Mouse (Mus musculus) megakaryocyte, embryonic 14.5 days (primary cell): ENCODE measurements around the gene Guca2b.

Source experiments
- FLI1 ChIP-seq: IDR thresholded peaks from 2 replicates; pipeline ENCODE4 v1.6.1; 2012; ENCODE audit warnings: low read length, inconsistent platforms, mixed read lengths
- GATA1 ChIP-seq: IDR thresholded peaks from 3 replicates; pipeline ENCODE4 v1.6.1; 2012; ENCODE audit warnings: mixed read lengths, low read length, inconsistent platforms, borderline replicate concordance

GRCm38 (mm10) chr4:119626876-119627275 is 31.9 kb downstream of the Guca2b start:
- TF ChIP-seq GATA1 (no peak), FLI1 (no peak)
